Mouse (Mus musculus) myocyte (in vitro differentiated cells): ENCODE measurements around the gene Samd7. TPM values are rescaled to one million over a fixed set of nuclear protein-coding genes. Genes with fewer than 3 reads are reported as not detected.

Experiments used
- H3K27me3 ChIP-seq: one replicate; pipeline ENCODE4 v1.6.1; 2011; ENCODE audit not compliant: control insufficient read depth, insufficient read depth, insufficient read length
- H3K36me3 ChIP-seq: one replicate; pipeline ENCODE4 v1.6.1; 2011; ENCODE audit not compliant: control insufficient read depth, insufficient read depth
- H3K4me2 ChIP-seq: one replicate; pipeline ENCODE4 v1.6.1; 2011; ENCODE audit warnings: low read depth, control low read depth
- H3K4me3 ChIP-seq: one replicate; pipeline ENCODE4 v1.5.1; 2011; ENCODE audit warnings: mild to moderate bottlenecking, control low read depth, moderate library complexity
- H3K79me2 ChIP-seq: one replicate; pipeline ENCODE4 v1.6.1; 2011; ENCODE audit not compliant: control insufficient read depth, insufficient read depth
- H3ac ChIP-seq: one replicate; pipeline ENCODE4 v1.6.1; 2011; ENCODE audit not compliant: control insufficient read depth, insufficient read length
- CEBPB ChIP-seq: IDR thresholded peaks from 2 replicates; pipeline ENCODE4 v1.6.1; 2011; ENCODE audit warnings: mild to moderate bottlenecking, moderate library complexity; ENCODE audit not compliant: poor library complexity, insufficient read depth, severe bottlenecking
- E2F4 ChIP-seq: IDR thresholded peaks from one replicate; pipeline ENCODE4 v1.6.1; 2011; ENCODE audit warnings: mild to moderate bottlenecking, control low read depth, moderate library complexity; ENCODE audit not compliant: insufficient read depth
- MAX ChIP-seq: IDR thresholded peaks from one replicate; pipeline ENCODE4 v1.6.1; 2011; ENCODE audit warnings: low read depth, mild to moderate bottlenecking, control low read depth
- MYOD1 ChIP-seq, 3 experiments: IDR thresholded peaks; one replicate each; pipeline ENCODE4 v1.6.1; 2011; ENCODE audit warnings: control low read depth in 2 of 3, low read depth in 2 of 3, mild to moderate bottlenecking in 2 of 3, moderate library complexity in 1 of 3; ENCODE audit not compliant: insufficient read length in 2 of 3, control insufficient read depth in 1 of 3
- MYOG ChIP-seq, 3 experiments: IDR thresholded peaks; one replicate each; pipeline ENCODE4 v1.6.1; 2011; ENCODE audit warnings: control low read depth in 2 of 3, low read depth in 2 of 3, mild to moderate bottlenecking in 2 of 3; ENCODE audit not compliant: insufficient read length in 2 of 3, control insufficient read depth in 1 of 3, insufficient read depth in 1 of 3
- POLR2A ChIP-seq: IDR thresholded peaks from one replicate; pipeline ENCODE4 v1.6.1; 2011; ENCODE audit warnings: low read depth, mild to moderate bottlenecking, control low read depth, moderate library complexity; ENCODE audit not compliant: insufficient read length
- POLR2AphosphoS2 ChIP-seq: IDR thresholded peaks from one replicate; pipeline ENCODE4 v1.6.1; 2011; ENCODE audit warnings: low read depth, control low read depth; ENCODE audit not compliant: insufficient read length
- REST ChIP-seq: IDR thresholded peaks from one replicate; pipeline ENCODE4 v1.6.1; 2011; ENCODE audit warnings: mild to moderate bottlenecking, control low read depth, moderate library complexity; ENCODE audit not compliant: insufficient read depth, insufficient read length
- SRF ChIP-seq: IDR thresholded peaks from one replicate; pipeline ENCODE4 v1.6.1; 2011; ENCODE audit warnings: low read depth; ENCODE audit not compliant: control insufficient read depth, insufficient read length
- TCF12 ChIP-seq: IDR thresholded peaks from one replicate; pipeline ENCODE4 v1.6.1; 2011; ENCODE audit warnings: mild to moderate bottlenecking, control low read depth; ENCODE audit not compliant: poor library complexity, insufficient read depth, severe bottlenecking
- TCF3 ChIP-seq: IDR thresholded peaks from one replicate; pipeline ENCODE4 v1.6.1; 2011; ENCODE audit warnings: low read depth, control low read depth; ENCODE audit not compliant: insufficient read length
- USF1 ChIP-seq: IDR thresholded peaks from one replicate; pipeline ENCODE4 v1.6.1; 2011; ENCODE audit warnings: low read depth, mild to moderate bottlenecking, control low read depth, moderate library complexity
- polyA plus RNA-seq: library from polyadenylated mRNA; unstranded; fragments of >200 nt; fragmentation: generic; extraction: Trizol; gene quantifications from one replicate; pipeline ENCODE4 v1.2.1, GENCODE M21; 2012; ENCODE audit warnings: missing spikeins

The Samd7 gene
- polyA plus RNA-seq, 1 experiment, result not detected

- no peaks in the 10 kb centered on the region for H3K27me3 ChIP-seq
- TF ChIP-seq TCF12 (no peak), MAX (no peak), E2F4 (no peak), USF1 (no peak), REST (no peak), TCF3 (no peak), POLR2A (no peak), CEBPB (no peak), POLR2AphosphoS2 (no peak), SRF (no peak), MYOD1 (IDR thresholded peaks at IDR 0.05; ENCODE audit: control insufficient read depth in 1 of 3, insufficient read length in 2 of 3, low read depth in 2 of 3) (no peak), MYOG (IDR thresholded peaks at IDR 0.05; ENCODE audit: control insufficient read depth in 1 of 3, insufficient read depth in 1 of 3, insufficient read length in 2 of 3, low read depth in 2 of 3) (no peak)
- H3K36me3 ChIP-seq, result no peaks in the 10 kb centered on the region
- H3ac ChIP-seq, result no peak overlapping the region
- no peaks in the 10 kb centered on the region for H3K79me2 ChIP-seq
- no peak overlapping the region for H3K4me2 ChIP-seq
- no peak overlapping the region for H3K4me3 ChIP-seq
Measured at GRCm38 (mm10) chr3:30725514-30725913, 20.6 kb upstream of the Samd7 start.

GRCm38 (mm10) chr3:30727209-30727608, 18.9 kb upstream of the Samd7 start:
- H3K4me2 ChIP-seq, result no peak overlapping the region
- TF ChIP-seq MAX, result no peak
- no peak for TF ChIP-seq CEBPB
- no peak for TF ChIP-seq REST
- TF ChIP-seq POLR2AphosphoS2, result no peak
- no peak for TF ChIP-seq E2F4
- H3ac ChIP-seq, result no peak overlapping the region
- H3K4me3 ChIP-seq, result no peak overlapping the region
- H3K27me3 ChIP-seq, result no peaks in the 10 kb centered on the region
- no peaks in the 10 kb centered on the region for H3K79me2 ChIP-seq
- no peaks in the 10 kb centered on the region for H3K36me3 ChIP-seq

- Histone ChIP-seq H3K27me3 (no peaks in the 10 kb centered on the region), H3K4me2 (no peak overlapping the region), H3K4me3 (no peak overlapping the region), H3K79me2 (no peaks in the 10 kb centered on the region), H3ac (no peak overlapping the region), H3K36me3 (no peaks in the 10 kb centered on the region)
- TF ChIP-seq MAX (no peak), USF1 (no peak), TCF12 (no peak), POLR2A (no peak), MYOG (IDR thresholded peaks at IDR 0.05; ENCODE audit: control insufficient read depth in 1 of 3, insufficient read depth in 1 of 3, insufficient read length in 2 of 3, low read depth in 2 of 3) (no peak), SRF (no peak), E2F4 (no peak), TCF3 (no peak), CEBPB (no peak), POLR2AphosphoS2 (no peak), REST (no peak), MYOD1 (IDR thresholded peaks at IDR 0.05; ENCODE audit: control insufficient read depth in 1 of 3, insufficient read length in 2 of 3, low read depth in 2 of 3) (no peak)
Measured at GRCm38 (mm10) chr3:30729046-30729445, 17.0 kb upstream of the Samd7 start.

GRCm38 (mm10) chr3:30736809-30737208, 9.3 kb upstream of the Samd7 start:
- Histone ChIP-seq H3K27me3 (no peaks in the 10 kb centered on the region), H3ac (no peak overlapping the region), H3K4me3 (no peak overlapping the region), H3K4me2 (peak overlapping the region; percentile 71), H3K79me2 (no peaks in the 10 kb centered on the region), H3K36me3 (no peaks in the 10 kb centered on the region)
- TF ChIP-seq TCF3 (no peak), REST (no peak), MYOD1 (IDR thresholded peaks at IDR 0.05; ENCODE audit: control insufficient read depth in 1 of 3, insufficient read length in 2 of 3, low read depth in 2 of 3) (peak in 1 of 3 experiments; percentile 68), USF1 (no peak), E2F4 (no peak), SRF (no peak), TCF12 (peak; percentile 20), POLR2AphosphoS2 (no peak), MAX (no peak), MYOG (IDR thresholded peaks at IDR 0.05; ENCODE audit: control insufficient read depth in 1 of 3, insufficient read depth in 1 of 3, insufficient read length in 2 of 3, low read depth in 2 of 3) (peak in 2 of 3 experiments; percentile 63 to 89), CEBPB (no peak), POLR2A (no peak)

GRCm38 (mm10) chr3:30741306-30741705, 4.8 kb upstream of the Samd7 start:
- H3ac ChIP-seq, result no peak overlapping the region
- no peak for TF ChIP-seq TCF12
- no peak for TF ChIP-seq CEBPB
- no peak for TF ChIP-seq REST
- no peak for TF ChIP-seq MYOG (IDR thresholded peaks at IDR 0.05; ENCODE audit: control insufficient read depth in 1 of 3, insufficient read depth in 1 of 3, insufficient read length in 2 of 3, low read depth in 2 of 3)
- no peak for TF ChIP-seq SRF
- TF ChIP-seq E2F4, result no peak
- TF ChIP-seq POLR2AphosphoS2, result no peak
- TF ChIP-seq MYOD1 (IDR thresholded peaks at IDR 0.05; ENCODE audit: control insufficient read depth in 1 of 3, insufficient read length in 2 of 3, low read depth in 2 of 3), result no peak
- no peak for TF ChIP-seq TCF3
- H3K36me3 ChIP-seq, result no peaks in the 10 kb centered on the region
- no peaks in the 10 kb centered on the region for H3K79me2 ChIP-seq
- no peak overlapping the region for H3K4me3 ChIP-seq
- H3K4me2 ChIP-seq, result no peak overlapping the region
- peaks cover 3% of the 10 kb centered on the region for H3K27me3 ChIP-seq
